Mouse (Mus musculus): Measurements from ENCODE around the gene Gm10139.
"Not testable (repeated sequence)": the region's sequence is repeated elsewhere in the genome, so short reads cannot be mapped to it uniquely, and the experiment has no call there.

The Gm10139 gene

DNA sequence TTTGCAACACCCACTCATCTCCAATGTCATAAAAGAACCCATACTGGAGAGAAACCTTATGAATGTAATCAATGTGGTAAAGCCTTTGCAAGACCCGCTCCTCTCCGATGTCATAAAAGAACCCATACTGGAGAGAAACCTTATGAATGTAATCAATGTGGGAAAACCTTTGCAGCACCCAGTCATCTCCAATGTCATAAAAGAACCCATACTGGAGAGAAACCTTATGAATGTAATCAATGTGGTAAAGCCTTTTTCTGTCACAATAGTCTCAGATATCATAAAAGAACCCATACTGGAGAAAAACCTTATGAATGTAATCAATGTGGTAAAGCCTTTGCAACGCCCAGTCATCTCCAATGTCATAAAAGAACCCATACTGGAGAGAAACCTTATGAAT lies at the start of gene Gm10139:
Gene Gm10139 (plus strand): TSS at position 301 of the 400 bp plus-strand sequence.
- DNase-seq (ENCODE audit: low read depth) = not testable (repeated sequence)

DNA sequence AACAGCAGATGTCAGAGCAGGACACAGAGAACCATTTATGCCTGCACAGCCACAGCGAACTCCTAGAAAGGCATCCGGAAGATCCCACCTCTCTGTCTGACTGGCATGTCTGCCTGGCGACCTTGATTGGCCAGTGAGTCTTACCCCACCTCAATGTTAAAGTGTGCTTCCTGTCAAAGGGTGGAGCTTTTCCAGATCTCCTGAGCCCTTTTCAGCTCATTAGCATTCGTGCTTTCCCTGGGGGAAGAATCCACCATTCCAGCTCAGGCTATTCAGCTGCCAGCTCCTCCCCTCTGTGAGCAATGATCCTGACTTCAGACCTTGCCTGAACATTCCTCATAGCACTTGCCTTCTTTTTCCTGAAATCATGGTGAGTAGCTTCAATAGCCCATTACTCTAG lies 45.2 kb downstream of the Gm10139 start:
- not testable (repeated sequence) for DNase-seq (ENCODE audit: low read depth)

Data from 416B (cell line).